Comparison of ENCODE assay signal across 11 mouse cellular contexts in genomic region chr15:101181106-101181466, GRCm38 (mm10). TPM values are rescaled to one million over a fixed set of nuclear protein-coding genes. Genes with fewer than 3 reads are reported as not detected.
DNase-seq lines count a peak whose midpoint lies in the region; ATAC-seq and TF ChIP-seq lines count a peak whose summit lies in the region.
"Had no signal": no experiment of that assay in that cellular context is flagged by ENCODE, and none has a peak within 500 bp of the region (broad histone marks: within the 10 kb centered on the region; RNA-seq: fewer than 3 reads in every experiment).

No protein-coding gene starts in this region.

- H3K27ac ChIP-seq in heart, adult 2 months: peak overlapping the region; percentile 3; the same call in 1 of the 2 replicates
- H3K27ac ChIP-seq in kidney, postnatal 0 days: peak overlapping the region; percentile 77
- H3K27ac ChIP-seq in limb, embryonic 13.5 days: peak overlapping the region; percentile 48; the same call in 1 of the 2 replicates

- H3K79me2 ChIP-seq in heart, adult 2 months (replicated peaks; ENCODE audit: control insufficient read depth, insufficient read depth, low read length): peaks cover 8% of the 10 kb centered on the region

- H3K4me2 ChIP-seq in kidney, postnatal 0 days (ENCODE audit: low read length): no peak overlapping the region
- H3K4me2 ChIP-seq in limb, embryonic 13.5 days (replicated peaks): peak overlapping the region; percentile 11; the same call in 1 of the 2 replicates

- H3K36me3 ChIP-seq in heart, adult 2 months (ENCODE audit: control insufficient read depth, insufficient read depth, low read length): no peaks in the 10 kb centered on the region; the same call in 1 of the 2 replicates
- H3K36me3 ChIP-seq in kidney, postnatal 0 days (ENCODE audit: insufficient read depth, low read length): no peaks in the 10 kb centered on the region
- peaks cover 5% of the 10 kb centered on the region for H3K36me3 ChIP-seq in limb, embryonic 13.5 days

- TF ChIP-seq EP300 in heart, adult 2 months (IDR thresholded peaks at IDR 0.05; ENCODE audit: insufficient read depth, low read depth, low read length): no peak

- H3K4me1 ChIP-seq in heart, adult 2 months (ENCODE audit: control insufficient read depth, insufficient read depth, low read length): peaks cover 22% of the 10 kb centered on the region
- peaks cover 45% of the 10 kb centered on the region for H3K4me1 ChIP-seq in kidney, postnatal 0 days (replicated peaks; ENCODE audit: insufficient read depth, low read length)
- H3K4me1 ChIP-seq in limb, embryonic 13.5 days: peaks cover 80% of the 10 kb centered on the region

- H3K9ac ChIP-seq in heart, adult 2 months (ENCODE audit: low read depth, low read length): no peak overlapping the region
- peak overlapping the region; percentile 37; the same call in 1 of the 2 replicates for H3K9ac ChIP-seq in kidney, postnatal 0 days (ENCODE audit: low read depth, low read length)
- H3K9ac ChIP-seq in limb, embryonic 13.5 days: peak overlapping the region; percentile 54
- H3K9ac ChIP-seq: forebrain, postnatal 0 days had no signal

- H3K9me3 ChIP-seq in kidney, postnatal 0 days (replicated peaks; ENCODE audit: low read length): no peaks in the 10 kb centered on the region
- no peaks in the 10 kb centered on the region for H3K9me3 ChIP-seq in limb, embryonic 13.5 days

- no peak for DNase-seq in heart, adult 2 months
- DNase-seq in heart, adult 11 months: no peak
- DNase-seq in kidney, postnatal 0 days (ENCODE audit: low spot score): no peak
- no peak for DNase-seq in kidney, postnatal 25 days
- peak; percentile 91 for DNase-seq in R1 (ENCODE audit: low read depth, low spot score)
- DNase-seq in adrenal gland, postnatal 14 days: no peak
- DNase-seq in thymus, postnatal 36 days: no peak
- DNase-seq: B cell, adult 2 months; forebrain, postnatal 0 days; lung, postnatal 4 days had no signal

- no peak overlapping the region for H3K4me3 ChIP-seq in heart, adult 2 months
- H3K4me3 ChIP-seq in kidney, postnatal 0 days (replicated peaks; ENCODE audit: low read depth, low read length): no peak overlapping the region
- no peak overlapping the region for H3K4me3 ChIP-seq in limb, embryonic 13.5 days

- WGBS in heart, adult 2 months: 57% methylated on average over 5 of the region's 5 CpGs
- WGBS in kidney, postnatal 0 days: 27% methylated on average over 5 of the region's 5 CpGs
- WGBS in limb, embryonic 13.5 days: 20% methylated on average over 5 of the region's 5 CpGs

- no peaks in the 10 kb centered on the region for H3K27me3 ChIP-seq in heart, adult 2 months (ENCODE audit: control insufficient read depth, insufficient read depth, low read length)
- H3K27me3 ChIP-seq in kidney, postnatal 0 days (ENCODE audit: insufficient read depth, low read length): no peaks in the 10 kb centered on the region
- H3K27me3 ChIP-seq in limb, embryonic 13.5 days: no peaks in the 10 kb centered on the region

- TF ChIP-seq CTCF in heart, adult 2 months (IDR thresholded peaks at IDR 0.05): no peak
- TF ChIP-seq CTCF in kidney, postnatal 0 days (IDR thresholded peaks at IDR 0.05; ENCODE audit: low read depth): no peak

- intact Hi-C loops in heart, adult 2 months (cut with DNase I): no loop called here

- TF ChIP-seq POLR2A in heart, adult 2 months (IDR thresholded peaks at IDR 0.05; ENCODE audit: insufficient read depth, low read depth, low read length): no peak

- no peak for ATAC-seq in kidney, postnatal 0 days (replicated peaks; ENCODE audit: low FRiP score, low read depth)
- ATAC-seq in limb, embryonic 13.5 days (ENCODE audit: low FRiP score, low read depth): no peak
- ATAC-seq: forebrain, postnatal 0 days had no signal

RNA-seq across cellular contexts. Expression of gene Acvr1b, which starts 7.2 kb away (rescaled TPM):
- total RNA-seq in heart, adult 2 months (2021): 10 to 100 TPM in 1 of 2 experiments, 1 to 10 TPM in 1; 9.9 to 12.3 TPM
- 15.3 and 19.3 TPM in 2 replicates for polyA plus RNA-seq in heart, adult 2 months (2012; rRNA removed)
- 5.8 and 6.4 TPM in 2 replicates for polyA plus RNA-seq in kidney, postnatal 0 days (2015; fragmentation: Nextera tagmentation; extraction: Ambion mirVana)
- 6.1 and 7.1 TPM in 2 replicates for polyA plus RNA-seq in limb, embryonic 13.5 days (2015; fragmentation: Nextera tagmentation; extraction: Ambion mirVana)
- total RNA-seq in adrenal gland, postnatal 14 days (2021): 9.0 and 11.2 TPM in 2 replicates

RNA-seq across cellular contexts. Expression of gene Grasp, which starts 42.9 kb away (rescaled TPM):
- 10 to 100 TPM; 10.9 to 11.5 TPM for total RNA-seq in heart, adult 2 months (2021)
- polyA plus RNA-seq in heart, adult 2 months (2012; rRNA removed): 7.4 and 7.6 TPM in 2 replicates
- polyA plus RNA-seq in kidney, postnatal 0 days (2015; fragmentation: Nextera tagmentation; extraction: Ambion mirVana): 3.7 and 4.0 TPM in 2 replicates
- 5.7 and 6.0 TPM in 2 replicates for polyA plus RNA-seq in limb, embryonic 13.5 days (2015; fragmentation: Nextera tagmentation; extraction: Ambion mirVana)
- total RNA-seq in adrenal gland, postnatal 14 days (2021): 20.7 and 29.7 TPM in 2 replicates

RNA-seq across cellular contexts. Expression of gene Acvrl1, which starts 52.8 kb away (rescaled TPM):
- 10 to 100 TPM; 24.1 to 29.5 TPM for total RNA-seq in heart, adult 2 months (2021)
- 35.0 and 39.7 TPM in 2 replicates for polyA plus RNA-seq in heart, adult 2 months (2012; rRNA removed)
- polyA plus RNA-seq in kidney, postnatal 0 days (2015; fragmentation: Nextera tagmentation; extraction: Ambion mirVana): 16.9 and 17.8 TPM in 2 replicates
- 9.6 TPM in 2 replicates for polyA plus RNA-seq in limb, embryonic 13.5 days (2015; fragmentation: Nextera tagmentation; extraction: Ambion mirVana)
- total RNA-seq in adrenal gland, postnatal 14 days (2021): 16.7 and 20.7 TPM in 2 replicates

Comparison
In these comparisons a context has a peak if more than half of its experiments do, and no peak if none do; other contexts are left out.
1. H3K27ac ChIP-seq: peak in every context shown above with its lines; median percentile 77 in kidney, postnatal 0 days; 48 in limb, embryonic 13.5 days; 3 in heart, adult 2 months.